Mouse (Mus musculus): ENCODE results near the gene Xylt1.

The Xylt1 gene

GRCm38 (mm10) chr7:117478937-117479336 lies 98.2 kb downstream of the Xylt1 start:
- DNase-seq (ENCODE audit: low spot score in 2 of 2): no peak

- no peak for DNase-seq (ENCODE audit: low spot score in 2 of 2)
Observed at GRCm38 (mm10) chr7:117480831-117481230, 100.1 kb downstream of the Xylt1 start.

GRCm38 (mm10) chr7:117481404-117481803 lies 100.6 kb downstream of the Xylt1 start:
- no peak for DNase-seq (ENCODE audit: low spot score in 2 of 2)

- DNase-seq (ENCODE audit: low spot score in 2 of 2): no peak
Observed at GRCm38 (mm10) chr7:117482701-117483100, 101.9 kb downstream of the Xylt1 start.

GRCm38 (mm10) chr7:117484589-117484988 lies 103.8 kb downstream of the Xylt1 start:
- no peak for DNase-seq (ENCODE audit: low spot score in 2 of 2)

GRCm38 (mm10) chr7:117484989-117485536 lies 104.3 kb downstream of the Xylt1 start:
- no peak for DNase-seq (ENCODE audit: low spot score in 2 of 2)

- DNase-seq (ENCODE audit: low spot score in 2 of 2): no peak
Observed at GRCm38 (mm10) chr7:117486425-117487172, 105.8 kb downstream of the Xylt1 start.

GRCm38 (mm10) chr7:117487173-117487490 lies 106.4 kb downstream of the Xylt1 start:
- no peak for DNase-seq (ENCODE audit: low spot score in 2 of 2)

- no peak for DNase-seq (ENCODE audit: low spot score in 2 of 2)
Observed at GRCm38 (mm10) chr7:117489973-117490372, 109.2 kb downstream of the Xylt1 start.

GRCm38 (mm10) chr7:117490500-117491205 lies 109.9 kb downstream of the Xylt1 start:
- DNase-seq (ENCODE audit: low spot score in 2 of 2): no peak

- no peak for DNase-seq (ENCODE audit: low spot score in 2 of 2)
Observed at GRCm38 (mm10) chr7:117491495-117491894, 110.7 kb downstream of the Xylt1 start.

GRCm38 (mm10) chr7:117494210-117494609 lies 113.4 kb downstream of the Xylt1 start:
- no peak for DNase-seq (ENCODE audit: low spot score in 2 of 2)

GRCm38 (mm10) chr7:117494618-117495310 lies 114.0 kb downstream of the Xylt1 start:
- peak in 1 of 2 experiments; percentile 39 for DNase-seq (ENCODE audit: low spot score in 2 of 2)

- no peak for DNase-seq (ENCODE audit: low spot score in 2 of 2)
Observed at GRCm38 (mm10) chr7:117495751-117496150, 115.0 kb downstream of the Xylt1 start.

GRCm38 (mm10) chr7:117498173-117498572 lies 117.4 kb downstream of the Xylt1 start:
- DNase-seq (ENCODE audit: low spot score in 2 of 2): no peak

GRCm38 (mm10) chr7:117501355-117502181 lies 120.8 kb downstream of the Xylt1 start:
- DNase-seq (ENCODE audit: low spot score in 2 of 2): peak in 1 of 2 experiments; percentile 32

- DNase-seq (ENCODE audit: low spot score in 2 of 2): no peak
Observed at GRCm38 (mm10) chr7:117502415-117502814, 121.6 kb downstream of the Xylt1 start.

GRCm38 (mm10) chr7:117503714-117504113 lies 122.9 kb downstream of the Xylt1 start:
- no peak for DNase-seq (ENCODE audit: low spot score in 2 of 2)

- no peak for DNase-seq (ENCODE audit: low spot score in 2 of 2)
Observed at GRCm38 (mm10) chr7:117505791-117506190, 125.0 kb downstream of the Xylt1 start.

- no peak for DNase-seq (ENCODE audit: low spot score in 2 of 2)
Observed at GRCm38 (mm10) chr7:117507351-117507750, 126.6 kb downstream of the Xylt1 start.

- DNase-seq (ENCODE audit: low spot score in 2 of 2): no peak
Observed at GRCm38 (mm10) chr7:117508090-117508489, 127.3 kb downstream of the Xylt1 start.
